Mouse (Mus musculus) heart, embryonic 16.5 days (tissue): ENCODE data around the gene Olfr90. TPM values are rescaled to one million over a fixed set of nuclear protein-coding genes. Genes with fewer than 3 reads are reported as not detected.

Source experiments
- ATAC-seq: fragments of 200-750 bp; cut with Nextera tagmentation; replicated peaks from 2 replicates; pipeline ENCODE4 v1.8.0; 2017; ENCODE audit warnings: moderate number of reproducible peaks; ENCODE audit not compliant: insufficient read depth, low FRiP score; ENCODE audit errors: extremely low read depth
- H3K27ac ChIP-seq: fragments of 300-500 bp; sonication (generic); 2 replicates; pipeline ENCODE4 v1.5.1; 2014; ENCODE audit warnings: mild to moderate bottlenecking, low read length, control low read depth, moderate library complexity
- H3K27me3 ChIP-seq: fragments of 300-500 bp; sonication (generic); 2 replicates; pipeline ENCODE4 v1.6.1; 2014; ENCODE audit warnings: low read length, mixed read lengths; ENCODE audit not compliant: control insufficient read depth, insufficient read depth
- H3K36me3 ChIP-seq: fragments of 300-500 bp; sonication (generic); 2 replicates; pipeline ENCODE4 v1.6.1; 2014; ENCODE audit not compliant: control insufficient read depth, insufficient read depth
- H3K4me1 ChIP-seq: fragments of 300-500 bp; sonication (generic); 2 replicates; pipeline ENCODE4 v1.6.1; 2014; ENCODE audit warnings: low read length, mixed read lengths; ENCODE audit not compliant: control insufficient read depth, insufficient read depth
- H3K4me2 ChIP-seq: fragments of 300-500 bp; sonication (generic); 2 replicates; pipeline ENCODE4 v1.6.1; 2014; ENCODE audit warnings: low read depth, mild to moderate bottlenecking, control low read depth, low read length
- H3K4me3 ChIP-seq: fragments of 300-500 bp; sonication (generic); 2 replicates; pipeline ENCODE4 v1.5.1; 2014; ENCODE audit warnings: mild to moderate bottlenecking, control low read depth, low read length
- H3K9ac ChIP-seq: fragments of 300-500 bp; sonication (generic); 2 replicates; pipeline ENCODE4 v1.6.1; 2014; ENCODE audit warnings: low read length, control low read depth
- H3K9me3 ChIP-seq: fragments of 300-500 bp; sonication (generic); replicated peaks from 2 replicates; pipeline ENCODE4 v1.6.1; 2016; ENCODE audit warnings: low read length; ENCODE audit not compliant: control insufficient read depth
- WGBS: fragments of 180-500 bp; shearing (Covaris S2); extraction: QIAGEN DNeasy Blood & Tissue Kit; methylation state at CpG from one replicate; pipeline ENCODE4 v1.1.7; 2014; 5-methylcytosine and 5-hydroxymethylcytosine counted together
- polyA plus RNA-seq: library from polyadenylated mRNA; unstranded; fragments of >200 nt; fragmentation: Nextera tagmentation; extraction: Ambion mirVana; gene quantifications from 2 replicates; pipeline ENCODE4 v1.2.1, GENCODE M21; 2015

Olfr90 gene
- polyA plus RNA-seq, 1 experiment from 2014 or later: not detected

DNA sequence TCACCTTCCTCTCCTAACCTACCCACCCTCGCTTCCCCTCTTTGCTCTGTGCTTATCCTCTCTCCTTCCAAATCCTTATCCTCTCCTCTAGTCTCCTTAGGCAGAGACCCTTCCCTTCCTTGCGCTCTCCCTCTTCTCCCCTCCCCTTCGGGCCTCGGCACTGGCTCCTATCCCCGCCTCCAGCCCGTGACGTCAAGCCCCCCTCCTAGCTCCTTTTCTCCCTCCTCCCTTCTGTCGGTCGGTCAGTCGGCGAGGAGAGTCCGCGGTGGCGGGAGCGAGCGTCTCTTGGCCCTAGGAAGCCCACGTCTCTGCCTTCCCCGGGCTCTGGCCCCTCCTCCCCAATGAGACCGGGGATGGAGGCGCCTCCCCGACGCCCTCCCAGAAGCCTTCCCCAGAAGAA is 37.9 kb downstream of the Olfr90 start:
- ATAC-seq: 0 out of 2 replicates have a peak, but pooled peaks have one; percentile 10
- H3K4me2 ChIP-seq: peak overlapping the region; percentile 92
- peaks cover 3% of the 10 kb centered on the region; the same call in 1 of the 2 replicates for H3K36me3 ChIP-seq
- peak overlapping the region; percentile 57 for H3K4me3 ChIP-seq
- peaks cover 14% of the 10 kb centered on the region for H3K27me3 ChIP-seq
- WGBS: under 1% methylated on average over 22 of the region's 22 CpGs
- no peaks in the 10 kb centered on the region for H3K9me3 ChIP-seq
- H3K4me1 ChIP-seq: peaks cover 15% of the 10 kb centered on the region
- H3K27ac ChIP-seq: no peak overlapping the region
- H3K9ac ChIP-seq: peak overlapping the region; percentile 69

DNA sequence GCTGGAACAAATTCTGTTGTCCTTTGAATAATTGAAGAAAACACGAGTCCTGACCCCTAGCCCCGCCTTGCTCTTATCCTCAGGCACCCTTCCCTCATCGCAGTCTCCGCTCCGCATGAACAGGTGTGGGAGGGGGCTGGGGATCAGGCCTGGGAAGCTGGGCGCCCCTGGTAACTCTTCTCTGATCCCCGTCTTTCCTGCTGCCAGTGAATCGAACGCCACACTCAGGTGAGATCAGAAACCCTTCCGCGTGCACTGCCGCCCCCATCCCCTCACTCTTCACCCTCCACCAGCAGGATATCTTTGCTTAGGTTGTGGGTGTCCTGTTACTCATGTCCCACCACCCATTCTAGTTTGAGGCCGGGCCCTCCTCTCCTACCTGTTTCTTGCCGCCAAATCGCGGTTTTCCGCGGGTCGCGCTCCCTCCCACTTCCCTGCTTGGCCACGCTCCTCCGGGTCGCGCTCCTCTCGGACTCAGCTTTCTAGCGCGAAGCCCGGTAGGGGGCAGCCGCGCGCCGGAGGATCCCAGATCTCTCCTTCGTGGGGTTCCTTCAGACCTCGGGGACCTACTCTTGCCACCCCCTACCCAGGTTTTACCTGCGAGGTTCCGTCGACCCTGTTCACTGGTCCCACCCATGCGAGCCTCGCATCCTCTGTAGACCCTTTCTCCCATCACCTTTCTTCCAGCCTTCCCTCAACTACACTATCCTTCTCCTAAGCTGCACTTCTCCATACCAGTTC is 38.6 kb downstream of the Olfr90 start:
- WGBS: 6% methylated on average over 39 of the region's 39 CpGs
- H3K36me3 ChIP-seq: peaks cover 2% of the 10 kb centered on the region; the same call in 1 of the 2 replicates
- peak overlapping the region; percentile 69 for H3K9ac ChIP-seq
- no peaks in the 10 kb centered on the region for H3K9me3 ChIP-seq
- H3K4me3 ChIP-seq: peak overlapping the region; percentile 57
- no peak for ATAC-seq
- peaks cover 15% of the 10 kb centered on the region for H3K4me1 ChIP-seq
- H3K4me2 ChIP-seq: peak overlapping the region; percentile 92
- peaks cover 14% of the 10 kb centered on the region for H3K27me3 ChIP-seq
- H3K27ac ChIP-seq: no peak overlapping the region

DNA sequence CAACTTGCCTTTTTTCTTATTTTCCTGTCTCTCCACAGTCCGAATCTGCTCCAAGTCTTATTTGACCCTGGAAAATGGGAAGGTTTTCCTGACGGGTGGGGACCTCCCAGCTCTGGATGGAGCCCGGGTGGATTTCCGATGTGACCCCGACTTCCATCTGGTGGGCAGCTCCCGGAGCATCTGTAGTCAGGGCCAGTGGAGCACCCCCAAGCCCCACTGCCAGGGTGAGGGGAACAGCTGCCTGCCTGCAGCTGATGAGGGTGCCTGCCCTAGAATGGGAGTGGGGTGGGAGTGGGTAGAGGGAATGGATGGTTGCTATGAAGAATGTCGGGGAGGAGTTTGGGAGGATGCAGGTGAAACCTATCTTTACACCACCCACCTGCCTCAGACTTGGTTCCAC is 39.9 kb downstream of the Olfr90 start:
- H3K4me2 ChIP-seq: no peak overlapping the region
- ATAC-seq: no peak

DNA sequence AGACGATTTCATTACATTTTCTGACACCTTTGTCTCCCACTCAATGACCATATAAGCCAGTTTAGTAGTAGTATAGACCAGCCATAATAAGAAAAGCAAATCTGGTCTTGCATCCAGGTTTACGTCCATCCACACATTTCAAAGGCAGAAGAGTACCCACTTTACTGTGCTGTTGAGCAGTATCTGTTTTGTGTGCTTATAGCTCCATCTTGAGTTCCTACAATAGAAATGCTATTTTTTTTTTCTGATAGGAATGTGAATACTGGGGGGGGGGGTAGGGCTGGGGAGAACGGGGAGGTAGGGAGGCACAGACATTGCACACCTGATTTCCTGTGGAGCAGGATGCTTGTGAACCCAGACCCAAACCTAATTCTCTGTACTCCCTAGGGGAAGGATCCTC is 40.3 kb downstream of the Olfr90 start:
- H3K4me1 ChIP-seq: peaks cover 15% of the 10 kb centered on the region
- no peak overlapping the region for H3K4me2 ChIP-seq
- H3K36me3 ChIP-seq: no peaks in the 10 kb centered on the region
- H3K27me3 ChIP-seq: peaks cover 14% of the 10 kb centered on the region
- H3K4me3 ChIP-seq: no peak overlapping the region
- no peak overlapping the region for H3K9ac ChIP-seq
- no peak overlapping the region for H3K27ac ChIP-seq
- H3K9me3 ChIP-seq: no peaks in the 10 kb centered on the region
- WGBS: 37% methylated on average over 3 of the region's 3 CpGs
- no peak for ATAC-seq

More for the DNA sequence above, 39.9 kb downstream of the Olfr90 start:
- H3K9ac ChIP-seq: no peak overlapping the region
- no peaks in the 10 kb centered on the region for H3K9me3 ChIP-seq
- H3K4me3 ChIP-seq: no peak overlapping the region
- H3K4me1 ChIP-seq: peaks cover 15% of the 10 kb centered on the region
- no peaks in the 10 kb centered on the region for H3K36me3 ChIP-seq
- 67% methylated on average over 7 of the region's 7 CpGs for WGBS
- H3K27ac ChIP-seq: no peak overlapping the region
- peaks cover 14% of the 10 kb centered on the region for H3K27me3 ChIP-seq

DNA sequence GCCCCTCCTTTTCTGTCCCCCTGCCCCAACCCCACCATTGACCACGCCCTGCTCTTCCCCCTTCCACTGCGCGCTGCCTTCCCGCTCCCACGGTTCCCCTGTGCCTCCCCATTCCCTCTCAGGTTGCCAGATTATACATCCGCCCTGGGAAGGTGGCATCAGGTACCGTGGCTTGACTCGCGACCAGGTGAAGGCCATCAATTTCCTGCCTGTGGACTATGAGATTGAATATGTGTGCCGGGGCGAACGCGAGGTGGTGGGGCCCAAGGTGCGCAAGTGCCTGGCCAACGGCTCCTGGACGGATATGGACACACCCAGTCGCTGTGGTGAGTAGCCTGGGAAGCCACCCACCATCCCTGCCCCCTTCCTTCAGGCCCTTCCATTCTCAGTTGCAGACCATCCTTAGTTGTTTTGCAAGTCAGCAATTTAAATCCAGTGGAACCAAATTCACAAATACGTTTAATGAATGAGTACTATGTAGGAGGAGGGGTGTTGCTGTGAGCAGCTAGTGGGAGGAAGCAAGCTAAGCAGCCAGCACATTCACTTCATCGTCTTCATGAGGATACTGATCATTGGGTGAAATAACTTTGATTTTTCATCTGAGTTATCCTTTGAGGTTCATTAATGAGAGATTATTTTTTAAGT is 40.8 kb downstream of the Olfr90 start:
- Histone ChIP-seq H3K27ac (no peak overlapping the region), H3K9ac (no peak overlapping the region), H3K27me3 (peaks cover 14% of the 10 kb centered on the region), H3K4me1 (peaks cover 15% of the 10 kb centered on the region), H3K36me3 (no peaks in the 10 kb centered on the region), H3K4me2 (peak overlapping the region; percentile 92; the same call in 1 of the 2 replicates), H3K4me3 (no peak overlapping the region), H3K9me3 (no peaks in the 10 kb centered on the region)
- 38% methylated on average over 19 of the region's 19 CpGs for WGBS
- ATAC-seq: no peak

DNA sequence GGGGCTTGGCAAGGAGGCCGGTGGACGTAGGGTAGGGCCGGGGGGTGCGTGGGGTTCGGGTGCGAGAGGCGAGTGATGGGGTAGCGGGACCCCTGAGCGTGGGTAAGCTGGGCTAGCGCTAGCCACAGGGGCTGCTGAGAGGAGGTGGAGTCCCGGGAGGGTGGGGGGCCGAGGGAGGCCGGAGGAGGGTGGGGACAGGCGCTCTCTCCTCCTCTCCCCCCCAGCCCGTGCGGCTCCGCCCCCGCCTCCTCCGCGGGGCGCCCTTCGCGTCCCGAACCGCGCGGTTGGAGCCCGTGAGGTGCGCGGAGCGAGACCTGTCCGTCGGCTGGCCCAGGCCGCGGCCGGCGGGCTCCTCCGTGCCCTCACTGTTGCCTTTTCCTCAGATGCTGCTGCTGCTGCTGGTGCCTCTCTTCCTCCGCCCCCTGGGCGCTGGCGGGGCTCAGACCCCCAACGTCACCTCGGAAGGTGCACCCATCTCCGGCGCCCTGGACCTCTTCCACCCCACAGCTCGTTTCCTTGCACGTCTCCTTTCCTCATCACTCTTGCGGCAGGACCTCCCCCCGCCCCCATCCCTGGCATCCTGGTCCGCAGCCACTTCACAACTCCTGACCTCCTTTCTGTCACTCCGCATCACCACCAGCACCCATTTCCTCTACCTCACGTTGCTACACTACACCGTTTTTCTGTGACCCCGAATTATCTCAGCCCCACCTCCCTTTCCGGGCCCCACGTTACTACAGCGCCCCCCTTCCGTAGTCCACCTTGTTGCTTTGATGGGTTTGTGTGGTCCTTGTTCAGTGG is 41.8 kb downstream of the Olfr90 start:
- Histone ChIP-seq H3K4me3 (peak overlapping the region; percentile 86), H3K36me3 (no peaks in the 10 kb centered on the region), H3K4me2 (peak overlapping the region; percentile 92), H3K27ac (peak overlapping the region; percentile 63), H3K9me3 (no peaks in the 10 kb centered on the region), H3K4me1 (peaks cover 15% of the 10 kb centered on the region), H3K27me3 (peaks cover 14% of the 10 kb centered on the region), H3K9ac (peak overlapping the region; percentile 90)
- WGBS: under 1% methylated on average over 28 of the region's 58 CpGs
- peak; percentile 77 for ATAC-seq

DNA sequence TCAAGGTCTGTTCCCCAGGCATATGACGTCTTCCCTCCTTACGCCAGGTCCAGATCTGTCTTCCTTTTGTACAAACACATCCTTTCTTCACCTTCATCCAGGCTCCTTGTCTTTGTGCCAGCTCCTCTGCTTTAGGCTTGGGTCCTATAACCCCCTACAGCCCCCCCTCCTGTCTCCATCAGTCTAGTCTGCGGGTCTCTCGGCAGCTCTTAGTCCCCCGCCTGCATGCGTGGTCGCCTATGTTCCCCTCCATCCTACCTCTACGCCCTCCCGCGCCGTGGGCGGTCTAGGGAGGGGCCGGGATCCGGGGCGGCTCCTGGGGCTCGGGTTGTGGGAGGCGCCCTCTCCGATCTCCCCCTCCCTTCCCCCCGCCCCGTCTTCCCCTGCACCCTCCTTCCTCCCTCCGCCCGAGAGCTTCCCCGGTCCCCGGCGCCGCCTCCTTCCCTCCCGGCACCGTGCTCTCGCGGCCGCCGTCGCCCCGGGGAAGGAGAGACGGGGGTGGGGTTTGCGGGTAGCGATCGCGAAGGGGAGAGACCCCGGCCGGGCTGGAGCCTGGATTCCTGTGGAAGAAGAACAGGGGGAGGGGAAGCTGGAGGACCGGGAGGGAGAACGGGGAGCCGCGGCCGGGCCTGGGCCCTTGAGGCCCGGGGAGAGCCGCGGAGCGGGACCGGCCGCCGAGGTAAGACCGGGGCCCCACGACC is 42.5 kb downstream of the Olfr90 start, which contains the start of gene Gabbr1:
TSS of gene Gabbr1 (plus strand) at position 356 of the 701 bp plus-strand sequence.
- peak within 1 kb of the TSS; percentile 92 for H3K4me2 ChIP-seq
- H3K36me3 ChIP-seq: no peaks in the 10 kb centered on the region
- H3K27ac ChIP-seq: peak within 1 kb of the TSS; percentile 63
- peak within 1 kb of the TSS; percentile 86 for H3K4me3 ChIP-seq
- peak; percentile 91 for ATAC-seq
- H3K9ac ChIP-seq: peak within 1 kb of the TSS; percentile 90
- peaks cover 14% of the 10 kb centered on the region for H3K27me3 ChIP-seq
- H3K4me1 ChIP-seq: peaks cover 15% of the 10 kb centered on the region
- H3K9me3 ChIP-seq: no peaks in the 10 kb centered on the region
- WGBS: under 1% methylated on average over 54 of the region's 55 CpGs

DNA sequence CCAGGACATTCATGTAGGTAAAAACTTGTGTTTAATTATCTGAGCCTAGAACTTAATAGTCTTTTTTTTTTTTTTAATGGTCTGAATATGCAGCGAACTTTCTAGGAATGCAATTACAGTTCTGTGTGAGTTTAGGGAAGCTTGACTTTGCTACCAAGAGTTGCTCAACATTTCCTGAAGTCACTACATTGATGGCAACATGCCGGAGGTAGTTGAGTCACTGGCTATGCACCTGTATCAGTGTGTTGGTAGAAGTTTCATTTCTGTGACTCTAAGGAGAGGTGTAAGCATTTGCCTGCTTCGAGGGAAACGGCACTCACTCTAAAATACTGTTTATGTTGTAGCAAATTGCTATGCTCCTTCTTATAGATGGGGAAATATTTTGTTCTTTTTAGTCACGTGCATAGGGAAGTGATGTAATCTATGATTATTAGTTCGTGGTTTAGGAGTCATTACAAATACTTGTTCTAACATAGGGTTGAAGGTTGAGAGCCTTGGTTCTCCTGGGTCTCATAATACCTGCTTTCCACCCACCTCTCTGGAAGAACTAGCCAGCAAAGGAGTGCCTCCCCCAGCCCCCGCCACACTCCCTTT is 43.6 kb downstream of the Olfr90 start:
- 68% methylated on average over 7 of the region's 7 CpGs for WGBS
- H3K4me3 ChIP-seq: no peak overlapping the region
- H3K27me3 ChIP-seq: peaks cover 14% of the 10 kb centered on the region
- no peak overlapping the region for H3K4me2 ChIP-seq
- H3K4me1 ChIP-seq: peaks cover 8% of the 10 kb centered on the region
- no peak overlapping the region for H3K9ac ChIP-seq
- no peak overlapping the region for H3K27ac ChIP-seq
- ATAC-seq: no peak
- H3K36me3 ChIP-seq: no peaks in the 10 kb centered on the region
- H3K9me3 ChIP-seq: no peaks in the 10 kb centered on the region
